Mouse (Mus musculus): ENCODE results near the gene Ifna11.

Ifna11 gene

DNA sequence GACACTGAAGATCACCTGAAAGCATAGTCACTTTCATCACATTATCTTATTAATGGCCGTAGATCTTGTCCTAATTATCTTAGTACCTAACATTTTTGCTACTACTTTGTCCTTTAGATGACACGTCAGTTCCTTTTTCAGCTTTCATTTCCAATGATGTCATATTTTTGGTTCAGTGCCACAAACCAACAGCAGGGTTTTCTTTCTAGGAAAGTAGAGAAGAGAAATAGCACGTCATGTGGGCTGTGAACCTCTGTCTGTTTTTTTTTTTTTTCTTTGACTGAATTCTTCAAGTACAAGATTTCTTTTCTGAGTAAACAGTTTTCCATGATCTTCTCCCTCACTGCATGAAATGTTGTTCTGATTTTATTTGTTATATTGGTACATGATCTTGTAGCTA is 20.3 kb downstream of the Ifna11 start:
- peak; percentile 11 for DNase-seq (ENCODE audit: low read depth)

DNA sequence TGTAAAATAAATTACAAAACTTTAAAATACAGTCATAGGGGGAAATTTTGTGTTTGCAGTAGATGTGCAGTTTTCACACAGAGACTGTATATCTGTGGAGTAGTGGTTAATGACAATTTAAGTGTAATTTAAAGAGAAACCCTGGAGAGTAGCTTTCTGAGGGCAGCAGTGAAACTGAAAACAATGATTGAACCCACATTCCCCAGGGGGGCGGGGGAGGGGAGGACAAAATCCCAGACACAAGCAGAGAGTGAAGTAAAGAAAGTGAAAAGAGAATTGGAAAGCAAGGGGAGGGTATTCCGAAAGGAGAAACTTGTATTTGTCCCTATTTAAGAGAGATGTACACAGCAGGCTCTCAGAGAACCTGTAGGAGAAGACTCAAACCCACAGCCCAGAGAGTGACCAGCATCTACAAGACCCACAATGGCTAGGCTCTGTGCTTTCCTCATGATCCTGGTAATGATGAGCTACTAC is 21.7 kb downstream of the Ifna11 start, which contains the start of gene Ifna4:
Gene Ifna4, plus strand, starts transcription at position 424 of the 474 bp plus-strand sequence.
- no peak for DNase-seq (ENCODE audit: low read depth)

DNA sequence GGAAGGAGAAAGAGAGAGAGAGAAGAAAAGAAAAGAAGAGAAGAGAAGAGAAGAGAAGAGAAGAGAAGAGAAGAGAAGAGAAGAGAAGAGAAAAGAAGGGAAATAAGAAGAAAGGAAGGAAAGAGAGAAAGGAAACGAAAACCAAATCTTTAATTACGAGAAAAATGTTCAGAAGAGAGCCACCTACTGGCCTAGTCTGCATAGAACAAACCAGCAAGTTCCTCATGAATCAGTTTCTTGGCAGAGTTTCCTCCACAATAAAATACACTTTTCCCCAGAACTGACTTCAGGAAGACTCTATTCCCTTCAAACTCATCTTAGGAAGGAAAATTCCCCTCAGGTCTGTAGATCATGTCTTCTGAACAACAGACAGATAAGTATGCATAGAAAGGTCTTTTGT is 25.6 kb downstream of the Ifna11 start:
- DNase-seq (ENCODE audit: low read depth), result peak; percentile 75

DNA sequence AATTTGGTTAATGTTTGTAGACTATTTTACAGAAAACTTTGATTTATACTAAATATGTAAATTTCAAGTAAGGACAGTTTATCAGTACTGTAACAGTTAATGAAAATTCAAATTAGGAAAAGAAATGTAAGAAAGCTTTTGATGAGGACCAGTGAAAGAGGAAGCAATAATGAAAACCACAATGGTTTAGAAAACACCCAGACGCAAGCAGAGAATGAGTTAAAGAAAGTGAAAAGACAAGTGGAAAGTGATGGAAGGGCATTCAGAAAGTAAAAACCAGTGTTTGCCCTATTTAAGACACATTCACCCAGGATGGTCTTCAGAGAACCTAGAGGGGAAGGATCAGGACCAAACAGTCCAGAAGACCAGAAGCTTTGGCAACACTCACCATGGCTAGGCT is 29.9 kb downstream of the Ifna11 start, which contains the start of gene Ifna1:
Gene Ifna1, plus strand, starts transcription at position 390 of the 400 bp plus-strand sequence.
- DNase-seq (ENCODE audit: low read depth), result no peak

DNA sequence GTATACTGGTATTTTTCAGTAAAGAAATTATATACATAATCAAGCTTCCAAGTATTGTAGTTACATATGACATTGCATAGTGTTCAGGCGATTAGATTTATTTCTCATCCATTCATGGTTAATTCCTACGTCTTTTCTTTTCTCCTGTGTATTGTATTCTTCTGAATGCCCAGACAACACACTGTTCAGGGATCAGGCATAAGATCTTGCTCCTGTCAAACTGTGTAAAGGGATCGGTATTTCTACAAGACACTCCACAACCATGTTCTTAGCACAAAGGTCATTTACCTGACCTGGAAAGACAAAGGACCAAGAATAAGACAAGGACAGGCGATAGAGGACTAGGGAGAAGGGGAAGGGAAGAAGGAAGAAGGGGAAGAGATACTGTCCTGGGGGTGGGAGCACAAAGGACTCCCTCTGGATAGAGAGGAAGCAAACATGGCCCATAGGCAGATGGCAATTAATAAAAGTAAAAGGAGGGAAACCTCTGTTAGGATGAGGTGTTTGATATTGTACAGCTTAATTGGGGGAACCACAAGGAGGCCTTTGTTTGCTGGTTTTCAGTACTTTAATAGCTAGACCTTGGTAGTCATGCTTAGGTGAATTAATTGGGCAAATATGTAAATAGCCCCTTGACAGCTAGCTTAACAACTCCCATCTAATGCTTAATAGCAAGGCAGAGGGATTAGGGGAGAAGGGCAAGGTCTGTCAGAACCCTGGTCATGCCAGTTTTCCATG is 31.4 kb downstream of the Ifna11 start:
- no peak for DNase-seq (ENCODE audit: low read depth)

DNA sequence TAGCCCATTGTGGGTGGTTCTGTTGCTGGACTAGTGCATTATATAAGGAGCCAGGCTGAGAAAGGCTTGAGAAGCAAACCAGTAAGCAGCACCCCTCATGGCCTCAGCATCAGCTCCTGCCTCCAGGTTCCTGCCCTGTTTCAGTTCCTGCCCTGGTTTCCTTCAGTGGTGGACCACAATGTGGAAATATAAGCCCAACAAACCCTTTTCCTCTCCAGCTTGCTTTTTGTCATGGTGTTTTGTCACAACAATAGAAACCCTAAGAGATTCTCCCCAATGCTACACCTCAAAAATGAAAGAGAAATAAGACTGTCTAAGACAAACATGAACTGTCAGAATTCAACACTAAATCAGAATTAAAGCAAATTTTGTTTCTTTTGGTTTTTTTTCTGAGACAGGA is 39.5 kb downstream of the Ifna11 start:
- no peak for DNase-seq (ENCODE audit: low read depth)

DNA sequence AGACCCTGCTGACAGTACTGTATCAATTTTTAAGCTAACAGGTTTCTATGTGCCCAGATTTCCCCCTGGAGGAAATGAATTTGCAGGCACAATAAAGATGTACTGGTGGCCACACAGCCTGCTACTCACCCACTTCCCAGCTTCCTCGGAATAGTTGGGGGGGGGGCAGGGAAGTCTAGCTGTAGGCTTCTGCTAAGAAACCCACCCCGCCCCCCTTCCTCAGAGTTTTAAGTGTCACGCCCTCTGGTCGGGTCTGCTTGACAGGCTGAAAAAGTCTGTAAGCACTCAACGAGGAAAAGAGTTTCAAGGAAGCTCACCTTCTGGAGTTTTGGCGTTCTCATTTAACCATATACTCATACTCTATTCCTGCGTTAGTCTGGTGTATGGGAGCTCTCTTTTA is 43.5 kb downstream of the Ifna11 start:
- no peak for DNase-seq (ENCODE audit: low read depth)

DNA sequence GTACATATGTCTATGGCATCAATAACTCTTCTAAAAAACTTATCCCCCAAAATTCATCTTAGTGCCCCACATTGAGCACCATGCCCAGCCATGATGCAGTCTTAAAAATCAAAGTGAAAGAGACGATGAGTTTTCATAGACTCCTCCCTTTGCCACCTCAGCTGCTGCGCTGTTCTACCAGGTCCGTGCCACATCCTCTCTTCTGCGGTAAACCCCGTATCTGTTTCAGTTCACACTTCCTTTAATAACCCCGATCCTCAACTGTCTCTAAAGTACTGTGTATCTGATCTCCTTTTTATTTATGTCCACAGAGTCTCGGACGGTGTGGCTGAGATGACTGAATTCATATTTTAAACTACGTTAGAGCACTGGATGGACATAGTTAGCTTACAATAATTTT is 44.8 kb downstream of the Ifna11 start:
- no peak for DNase-seq (ENCODE audit: low read depth)

DNA sequence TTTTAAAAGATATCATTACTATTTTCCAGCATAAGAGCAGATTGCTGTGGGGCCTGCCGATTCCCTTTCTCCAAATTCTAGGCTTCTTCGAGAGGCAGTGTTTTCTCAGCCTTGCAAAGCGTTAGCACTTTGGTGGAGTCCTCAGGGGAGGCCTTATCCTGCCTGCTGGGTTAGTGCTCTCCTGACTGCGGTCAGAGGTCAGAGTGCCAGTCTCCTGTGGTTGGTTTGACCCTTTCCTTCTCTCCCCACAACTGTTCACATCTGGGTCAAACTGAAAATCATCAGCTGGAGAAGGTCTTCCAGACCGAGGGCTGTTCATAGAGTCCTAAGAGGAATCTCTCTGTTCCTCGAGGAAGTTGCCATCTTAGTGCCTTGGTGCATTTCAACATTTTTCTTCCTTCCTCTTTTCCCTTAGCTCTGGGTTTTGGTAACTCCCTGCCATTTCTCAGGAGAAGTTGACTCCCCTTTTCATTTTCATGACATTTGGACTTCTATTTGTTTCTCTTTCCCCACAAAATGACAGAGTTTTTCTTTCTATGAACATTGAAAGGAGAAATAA is 45.3 kb downstream of the Ifna11 start:
- DNase-seq (ENCODE audit: low read depth), result no peak

DNA sequence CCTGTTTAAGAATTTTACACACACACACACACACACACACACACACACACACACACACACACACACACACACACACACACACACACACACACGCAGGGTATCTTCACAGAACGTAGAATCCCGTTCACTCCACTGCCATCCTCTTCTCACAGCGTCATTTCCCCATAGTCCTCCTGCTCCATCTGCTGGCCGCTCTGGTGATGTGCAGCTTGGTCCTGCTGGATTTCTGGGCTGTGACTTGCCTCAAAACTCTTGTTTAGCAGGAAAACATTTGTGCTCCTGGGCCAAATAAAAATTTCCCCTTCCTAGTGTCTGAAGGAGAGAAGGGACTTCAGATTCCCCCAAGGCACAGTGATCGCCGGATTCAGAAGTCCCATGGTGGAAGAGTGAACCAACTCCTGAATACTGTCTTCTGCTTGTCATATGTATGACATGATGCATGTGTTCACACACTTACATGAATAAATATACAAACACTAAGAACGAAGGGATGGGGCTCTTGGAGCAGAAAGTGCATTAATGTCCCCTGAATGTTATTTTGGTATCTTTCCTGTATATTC is 47.7 kb downstream of the Ifna11 start:
- peak; percentile 91 for DNase-seq (ENCODE audit: low read depth)

DNA sequence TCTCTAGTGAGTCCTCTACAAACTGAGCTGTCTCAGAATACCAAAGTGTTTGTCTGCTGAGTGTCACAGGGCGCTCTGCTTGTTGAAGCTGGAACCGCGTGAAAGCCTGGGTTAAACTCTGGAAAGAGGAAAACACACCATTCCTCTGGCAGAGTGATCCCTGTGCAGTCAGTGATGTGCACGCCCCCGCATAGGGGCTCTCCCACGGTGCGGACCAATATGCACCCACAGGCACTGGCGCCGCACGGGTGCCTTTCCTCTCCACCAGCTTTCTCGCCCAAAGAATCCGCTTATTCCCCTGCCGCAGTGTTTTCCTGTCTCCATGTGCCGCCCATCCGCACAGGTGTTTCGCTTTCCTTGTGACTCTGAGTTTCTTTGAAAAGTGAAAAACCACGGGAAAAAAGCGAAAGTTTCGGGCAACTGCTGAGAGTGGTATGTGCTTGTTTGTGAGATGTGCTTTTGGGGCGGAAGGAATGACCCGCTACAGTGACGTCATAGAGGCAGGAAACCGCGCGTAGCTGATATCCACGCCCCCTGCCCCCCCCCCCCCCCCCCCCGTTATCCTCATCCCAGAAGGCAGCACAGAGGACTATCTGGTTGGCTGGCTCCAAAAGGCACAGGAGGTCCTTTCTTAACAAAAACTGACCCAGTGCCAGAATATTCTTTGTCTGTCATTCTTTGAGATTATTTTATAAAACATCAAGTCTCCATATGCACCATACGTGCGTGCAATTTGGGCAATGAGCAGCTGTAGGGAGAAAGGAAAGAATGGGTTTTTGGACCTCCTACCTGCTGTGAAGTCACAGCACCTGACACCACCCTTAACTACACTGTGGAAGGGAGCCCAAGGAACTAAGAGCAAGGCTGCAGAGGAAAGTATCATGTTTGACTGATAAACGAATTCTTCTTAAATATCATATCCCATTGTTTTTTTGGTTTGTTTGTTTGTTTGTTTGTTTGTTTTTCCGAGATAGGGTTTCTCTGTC is 48.5 kb downstream of the Ifna11 start:
- peak; percentile 81 for DNase-seq (ENCODE audit: low read depth)
